Mouse (Mus musculus): ENCODE measurements around the gene Kdm5b. TPM values are rescaled to one million over a fixed set of nuclear protein-coding genes. Genes with fewer than 3 reads are reported as not detected.

Gene Kdm5b
- polyA plus RNA-seq, 1 experiment from 2014 or later: 99.4 TPM

- H3K4me3 ChIP-seq: no peak overlapping the region
- H3K27ac ChIP-seq: no peak overlapping the region
- H3K36me3 ChIP-seq: no peaks in the 10 kb centered on the region
- H3K4me2 ChIP-seq: no peak overlapping the region
- 97% methylated on average over 9 of the region's 9 CpGs for WGBS
- no peak for ATAC-seq (ENCODE audit: low FRiP score)
- no peaks in the 10 kb centered on the region for H3K27me3 ChIP-seq
- no peaks in the 10 kb centered on the region for H3K9me3 ChIP-seq
- no peak overlapping the region for H3K9ac ChIP-seq
- H3K4me1 ChIP-seq (replicated peaks): peaks cover 48% of the 10 kb centered on the region
Measured at GRCm38 (mm10) chr1:134570171-134570570, 10.2 kb downstream of the Kdm5b start.

GRCm38 (mm10) chr1:134570631-134571030 is 10.7 kb downstream of the Kdm5b start:
- no peak for ATAC-seq (ENCODE audit: low FRiP score)
- no peak overlapping the region for H3K9ac ChIP-seq
- no peaks in the 10 kb centered on the region for H3K27me3 ChIP-seq
- no peaks in the 10 kb centered on the region for H3K9me3 ChIP-seq
- H3K4me2 ChIP-seq: no peak overlapping the region
- 57% methylated on average over 3 of the region's 3 CpGs for WGBS
- no peak overlapping the region for H3K27ac ChIP-seq
- no peak overlapping the region for H3K4me3 ChIP-seq
- no peaks in the 10 kb centered on the region for H3K36me3 ChIP-seq
- peaks cover 45% of the 10 kb centered on the region for H3K4me1 ChIP-seq (replicated peaks)

- ATAC-seq (ENCODE audit: low FRiP score): no peak
Measured at GRCm38 (mm10) chr1:134573300-134573931, 13.4 kb downstream of the Kdm5b start.

GRCm38 (mm10) chr1:134573932-134574315 is 14.0 kb downstream of the Kdm5b start:
- H3K4me3 ChIP-seq: no peak overlapping the region
- no peaks in the 10 kb centered on the region for H3K36me3 ChIP-seq
- WGBS: 78% methylated on average over 5 of the region's 5 CpGs
- H3K27ac ChIP-seq: no peak overlapping the region
- no peaks in the 10 kb centered on the region for H3K27me3 ChIP-seq
- no peaks in the 10 kb centered on the region for H3K9me3 ChIP-seq
- H3K4me2 ChIP-seq: no peak overlapping the region
- peaks cover 20% of the 10 kb centered on the region for H3K4me1 ChIP-seq (replicated peaks)
- no peak overlapping the region for H3K9ac ChIP-seq
- ATAC-seq (ENCODE audit: low FRiP score): no peak

More at GRCm38 (mm10) chr1:134573300-134573931, 13.4 kb downstream of the Kdm5b start:
- no peak overlapping the region for H3K4me2 ChIP-seq
- no peaks in the 10 kb centered on the region for H3K36me3 ChIP-seq
- H3K27me3 ChIP-seq: no peaks in the 10 kb centered on the region
- no peak overlapping the region for H3K27ac ChIP-seq
- peaks cover 22% of the 10 kb centered on the region for H3K4me1 ChIP-seq (replicated peaks)
- 62% methylated on average over 1 of the region's 1 CpGs for WGBS
- no peak overlapping the region for H3K9ac ChIP-seq
- no peaks in the 10 kb centered on the region for H3K9me3 ChIP-seq
- H3K4me3 ChIP-seq: no peak overlapping the region

- H3K4me3 ChIP-seq: no peak overlapping the region
- no peaks in the 10 kb centered on the region for H3K27me3 ChIP-seq
- 0 out of 2 replicates have a peak, but pooled peaks cover 3% of the 10 kb centered on the region for H3K36me3 ChIP-seq
- no peak overlapping the region for H3K9ac ChIP-seq
- no peak overlapping the region for H3K4me2 ChIP-seq
- H3K4me1 ChIP-seq (replicated peaks): peaks cover 15% of the 10 kb centered on the region
- 85% methylated on average over 6 of the region's 6 CpGs for WGBS
- no peak for ATAC-seq (ENCODE audit: low FRiP score)
- H3K9me3 ChIP-seq: no peaks in the 10 kb centered on the region
- no peak overlapping the region for H3K27ac ChIP-seq
Measured at GRCm38 (mm10) chr1:134577384-134578120, 17.6 kb downstream of the Kdm5b start.

- Histone ChIP-seq H3K36me3 (peaks cover 10% of the 10 kb centered on the region), H3K4me3 (no peak overlapping the region), H3K9ac (no peak overlapping the region), H3K9me3 (no peaks in the 10 kb centered on the region), H3K27ac (no peak overlapping the region), H3K4me1 (replicated peaks) (peaks cover 13% of the 10 kb centered on the region), H3K4me2 (no peak overlapping the region), H3K27me3 (no peaks in the 10 kb centered on the region)
- no peak for ATAC-seq (ENCODE audit: low FRiP score)
- WGBS: 92% methylated on average over 2 of the region's 2 CpGs
Measured at GRCm38 (mm10) chr1:134580796-134581195, 20.8 kb downstream of the Kdm5b start.

- Histone ChIP-seq H3K4me3 (no peak overlapping the region), H3K36me3 (peaks cover 26% of the 10 kb centered on the region), H3K4me2 (no peak overlapping the region), H3K9ac (no peak overlapping the region), H3K9me3 (no peaks in the 10 kb centered on the region), H3K4me1 (replicated peaks) (peaks cover 11% of the 10 kb centered on the region), H3K27ac (no peak overlapping the region), H3K27me3 (no peaks in the 10 kb centered on the region)
- no peak for ATAC-seq (ENCODE audit: low FRiP score)
- 81% methylated on average over 3 of the region's 3 CpGs for WGBS
Measured at GRCm38 (mm10) chr1:134583560-134583959, 23.6 kb downstream of the Kdm5b start.

- ATAC-seq (ENCODE audit: low FRiP score): no peak
- no peaks in the 10 kb centered on the region for H3K9me3 ChIP-seq
- peaks cover 62% of the 10 kb centered on the region for H3K36me3 ChIP-seq
- no peak overlapping the region for H3K27ac ChIP-seq
- H3K4me2 ChIP-seq: no peak overlapping the region
- H3K4me1 ChIP-seq (replicated peaks): no peaks in the 10 kb centered on the region
- H3K4me3 ChIP-seq: no peak overlapping the region
- H3K9ac ChIP-seq: no peak overlapping the region
- H3K27me3 ChIP-seq: no peaks in the 10 kb centered on the region
Measured at GRCm38 (mm10) chr1:134589676-134590075, 29.7 kb downstream of the Kdm5b start.

- H3K9me3 ChIP-seq: no peaks in the 10 kb centered on the region
- 91% methylated on average over 2 of the region's 2 CpGs for WGBS
Measured at GRCm38 (mm10) chr1:134591773-134592172, 31.8 kb downstream of the Kdm5b start.

GRCm38 (mm10) chr1:134597339-134598054 is 37.5 kb downstream of the Kdm5b start:
- Histone ChIP-seq H3K4me3 (no peak overlapping the region), H3K9me3 (no peaks in the 10 kb centered on the region), H3K4me1 (replicated peaks) (no peaks in the 10 kb centered on the region), H3K27ac (no peak overlapping the region), H3K27me3 (no peaks in the 10 kb centered on the region), H3K9ac (no peak overlapping the region), H3K36me3 (peaks cover 83% of the 10 kb centered on the region), H3K4me2 (no peak overlapping the region)
- ATAC-seq (ENCODE audit: low FRiP score): no peak
- WGBS: 91% methylated on average over 9 of the region's 9 CpGs

More at GRCm38 (mm10) chr1:134591773-134592172, 31.8 kb downstream of the Kdm5b start:
- no peak overlapping the region for H3K4me2 ChIP-seq
- H3K4me1 ChIP-seq (replicated peaks): no peaks in the 10 kb centered on the region
- no peak overlapping the region for H3K9ac ChIP-seq
- no peaks in the 10 kb centered on the region for H3K27me3 ChIP-seq
- no peak for ATAC-seq (ENCODE audit: low FRiP score)
- H3K27ac ChIP-seq: no peak overlapping the region
- no peak overlapping the region for H3K4me3 ChIP-seq
- peaks cover 65% of the 10 kb centered on the region for H3K36me3 ChIP-seq

- WGBS: 99% methylated on average over 2 of the region's 2 CpGs
- no peaks in the 10 kb centered on the region for H3K27me3 ChIP-seq
- ATAC-seq (ENCODE audit: low FRiP score): no peak
- H3K4me3 ChIP-seq: no peak overlapping the region
- no peaks in the 10 kb centered on the region for H3K9me3 ChIP-seq
- H3K9ac ChIP-seq: no peak overlapping the region
- peaks cover 82% of the 10 kb centered on the region for H3K36me3 ChIP-seq
- no peak overlapping the region for H3K27ac ChIP-seq
- H3K4me2 ChIP-seq: no peak overlapping the region
- H3K4me1 ChIP-seq (replicated peaks): no peaks in the 10 kb centered on the region
Measured at GRCm38 (mm10) chr1:134604086-134604485, 44.1 kb downstream of the Kdm5b start.

- Histone ChIP-seq H3K4me2 (no peak overlapping the region), H3K4me1 (replicated peaks) (no peaks in the 10 kb centered on the region), H3K27me3 (no peaks in the 10 kb centered on the region), H3K27ac (no peak overlapping the region), H3K4me3 (no peak overlapping the region), H3K36me3 (peaks cover 77% of the 10 kb centered on the region), H3K9me3 (no peaks in the 10 kb centered on the region), H3K9ac (no peak overlapping the region)
- ATAC-seq (ENCODE audit: low FRiP score): no peak
- WGBS: 94% methylated on average over 8 of the region's 8 CpGs
Measured at GRCm38 (mm10) chr1:134605670-134606069, 45.7 kb downstream of the Kdm5b start.

All from hindbrain, embryonic 13.5 days (tissue).